Mouse (Mus musculus) megakaryocyte, adult 5-6 weeks (primary cell): ENCODE results near the gene Adgrd1. TPM values are rescaled to one million over a fixed set of nuclear protein-coding genes. Genes with fewer than 3 reads are reported as not detected.

Experiments used
- ATAC-seq: 2 replicates; pipeline ENCODE4 v1.8.0; 2016; ENCODE audit warnings: mild to moderate bottlenecking, inconsistent platforms; ENCODE audit not compliant: poor library complexity, severe bottlenecking
- total RNA-seq, 2 experiments: library from RNA; stranded (forward) in 1 of 2; stranded (reverse) in 1 of 2; fragments of 153-499, 151-499 nt in 1 of 2; fragments of 221-1000, 200-1000 nt in 1 of 2; gene quantifications; 2 replicates each; pipeline versions ENCODE4 v1.2.3 to v1.2.4; 2015 to 2017

Gene Adgrd1
- total RNA-seq, 2 experiments from 2014 or later = not detected

- no peak for ATAC-seq
These were observed 92.5 kb downstream of the Adgrd1 start for GRCm38 (mm10) chr5:129189071-129189470.

- no peak for ATAC-seq
These were observed 93.5 kb downstream of the Adgrd1 start for GRCm38 (mm10) chr5:129190077-129190476.

- ATAC-seq = no peak
These were observed 100.0 kb downstream of the Adgrd1 start for GRCm38 (mm10) chr5:129196501-129196900.

GRCm38 (mm10) chr5:129196971-129197519 lies 100.5 kb downstream of the Adgrd1 start:
- ATAC-seq = no peak

DNA sequence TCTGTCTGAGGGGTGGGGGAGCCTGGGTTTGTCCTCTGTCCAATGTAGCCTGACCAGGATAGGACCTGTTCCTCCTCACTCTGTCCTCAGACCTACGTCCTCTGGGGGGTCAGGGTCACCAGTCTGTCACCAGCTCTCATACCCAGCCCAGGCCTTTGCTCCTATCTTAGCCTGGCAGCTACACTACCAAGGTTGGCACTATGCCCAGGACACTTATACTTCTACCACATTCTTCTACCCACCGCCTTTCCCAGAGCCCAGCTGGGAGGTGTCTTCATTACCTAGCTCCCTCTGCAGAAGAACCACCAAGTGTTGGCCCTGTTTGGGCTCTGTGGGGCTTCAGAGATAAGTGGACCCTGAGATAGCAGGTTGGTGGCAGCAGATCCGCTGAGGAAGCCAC lies 103.6 kb downstream of the Adgrd1 start:
- ATAC-seq = peak; percentile 24

DNA sequence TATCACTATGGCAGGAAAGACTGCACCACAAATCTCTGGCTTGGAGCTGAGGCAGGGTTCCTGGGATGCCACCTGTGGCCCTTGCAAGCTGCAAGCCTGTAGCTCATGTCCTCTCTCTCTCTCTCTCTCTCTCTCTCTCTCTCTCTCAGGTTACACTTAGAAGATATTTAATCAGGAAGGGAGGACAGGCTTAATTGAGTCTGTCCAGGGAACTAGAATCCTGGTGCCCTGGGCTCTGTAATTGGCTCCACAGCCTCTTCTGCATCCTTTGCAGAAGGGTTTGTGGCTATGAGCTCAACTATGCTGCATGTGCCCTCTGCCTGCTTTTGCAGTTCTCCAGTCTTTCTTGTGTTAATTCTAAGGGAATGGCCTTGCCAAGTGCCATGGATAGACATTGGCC lies 111.7 kb downstream of the Adgrd1 start:
- no peak for ATAC-seq

DNA sequence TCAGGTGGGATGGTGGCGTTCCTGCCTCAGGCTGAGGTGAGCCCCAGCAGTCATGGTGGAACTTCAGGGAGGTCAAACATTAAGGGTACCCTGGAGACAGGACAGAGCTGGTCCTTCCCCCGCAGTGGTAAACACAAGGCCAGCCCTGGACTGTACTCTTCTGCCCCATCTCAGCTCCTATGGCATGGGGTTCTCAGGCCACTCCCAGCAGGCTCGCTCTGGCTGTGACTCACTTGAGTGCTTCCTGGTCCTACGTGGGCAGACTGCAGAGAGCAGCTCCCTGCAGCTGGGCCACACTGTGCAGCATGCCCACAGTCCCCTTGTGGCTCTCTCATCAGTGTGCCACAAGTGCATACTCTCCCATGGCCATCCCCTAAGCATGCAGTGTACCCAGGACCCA lies 112.3 kb downstream of the Adgrd1 start:
- no peak for ATAC-seq

DNA sequence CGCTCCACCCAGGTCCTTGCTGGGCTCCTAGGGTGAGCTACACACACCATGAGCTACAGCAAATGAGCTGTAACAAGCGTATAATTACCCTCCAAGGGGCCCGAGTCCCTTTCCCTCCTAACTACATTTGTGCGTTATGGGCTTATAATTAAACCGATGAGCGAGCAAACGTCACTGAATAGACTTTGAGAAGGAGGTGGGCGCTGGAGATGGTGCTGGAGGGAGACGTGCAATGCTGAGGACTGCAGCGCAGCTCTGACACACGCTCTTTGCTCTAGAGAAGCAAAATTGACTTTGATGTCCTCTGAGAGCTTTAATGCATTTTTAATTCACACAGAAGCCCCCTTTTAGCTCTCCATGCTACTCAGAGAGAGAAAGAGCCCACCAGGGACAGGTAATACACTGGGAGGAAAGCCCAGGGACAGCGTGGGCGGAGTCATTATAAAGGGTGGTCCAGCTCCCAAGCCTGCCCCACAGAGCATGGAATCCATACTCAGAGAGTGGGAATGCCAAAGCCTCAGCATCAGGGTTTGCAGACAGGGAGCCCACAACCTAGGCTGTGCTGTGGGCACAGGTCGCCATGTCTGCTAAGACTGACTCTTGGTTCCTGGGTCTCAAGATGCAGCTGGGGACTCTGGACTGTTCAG lies 115.0 kb downstream of the Adgrd1 start:
- no peak for ATAC-seq

DNA sequence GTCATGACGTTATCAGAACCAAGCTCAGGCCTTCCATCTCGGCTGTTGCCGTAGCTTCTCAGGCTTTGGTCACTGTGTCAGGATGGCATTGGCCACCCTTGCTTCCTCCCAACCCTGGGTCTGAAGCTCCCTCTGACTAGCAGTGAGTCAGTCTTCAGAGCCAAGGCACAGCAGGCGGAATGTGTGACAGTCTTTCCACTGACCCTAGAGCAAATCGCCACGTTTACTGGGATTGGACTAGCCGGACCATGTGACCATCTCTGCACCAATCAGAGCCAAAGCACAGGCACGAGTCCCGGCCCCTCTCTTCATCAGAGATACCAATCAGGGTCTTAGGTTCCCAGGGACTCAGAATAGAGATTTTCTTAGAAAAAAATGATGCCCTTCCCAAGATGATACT lies 117.5 kb downstream of the Adgrd1 start:
- no peak for ATAC-seq

DNA sequence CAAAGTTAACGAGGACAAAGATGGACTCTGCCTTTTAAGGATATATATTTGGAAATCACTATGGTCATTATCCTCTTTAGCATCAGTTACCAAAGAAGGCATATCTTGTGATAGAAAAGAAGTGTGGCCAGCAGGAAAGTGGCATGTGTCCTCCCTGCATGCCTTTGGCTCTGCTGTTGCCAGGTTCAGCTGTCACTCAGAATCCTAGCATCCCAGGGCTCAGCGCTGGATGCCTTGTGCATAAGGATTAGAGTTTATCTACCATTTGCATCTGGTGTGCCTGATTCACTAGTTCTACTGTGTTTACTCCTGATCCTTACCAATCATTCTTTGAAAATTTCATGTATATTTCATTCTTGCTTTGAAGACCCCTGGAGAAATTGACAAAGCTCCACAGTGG lies 119.5 kb downstream of the Adgrd1 start:
- no peak for ATAC-seq

DNA sequence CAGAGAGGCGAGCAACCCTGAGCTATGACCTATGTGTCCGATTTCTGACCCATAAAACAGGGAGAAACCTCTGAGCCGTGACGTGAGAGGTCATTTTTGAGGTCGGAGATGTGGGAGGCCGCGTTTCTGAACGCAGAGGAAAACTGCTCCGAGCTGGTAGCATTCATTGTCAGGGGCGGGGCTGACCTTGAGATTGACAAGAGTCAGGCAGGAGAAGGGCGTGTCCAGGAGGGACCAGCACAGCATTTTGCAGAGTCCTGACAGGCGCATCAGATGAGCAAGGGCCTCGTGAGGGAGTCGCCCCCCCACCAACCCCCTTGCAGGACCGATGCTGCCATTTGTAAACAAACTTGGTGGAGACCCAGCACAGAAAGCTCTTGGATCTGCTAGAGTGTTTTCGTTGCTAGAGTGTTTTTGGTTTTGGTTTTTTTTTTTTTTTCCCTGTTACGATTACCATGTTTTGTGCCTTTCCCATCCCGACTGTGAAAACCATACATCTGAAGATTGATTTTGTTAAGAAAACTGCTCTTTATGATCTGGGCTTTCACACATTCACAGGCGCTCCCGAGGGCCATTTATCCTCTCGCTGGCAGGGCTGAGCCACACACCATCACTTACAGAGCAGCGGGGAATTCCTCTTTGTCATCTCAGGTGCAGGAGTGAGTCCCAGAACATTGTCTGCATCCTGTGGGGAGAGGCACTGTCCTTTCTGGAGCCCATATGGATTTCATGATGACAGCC lies 121.1 kb downstream of the Adgrd1 start:
- no peak for ATAC-seq

GRCm38 (mm10) chr5:129218222-129218505 lies 121.6 kb downstream of the Adgrd1 start:
- ATAC-seq = no peak

GRCm38 (mm10) chr5:129218537-129218981 lies 122.0 kb downstream of the Adgrd1 start:
- ATAC-seq = no peak

DNA sequence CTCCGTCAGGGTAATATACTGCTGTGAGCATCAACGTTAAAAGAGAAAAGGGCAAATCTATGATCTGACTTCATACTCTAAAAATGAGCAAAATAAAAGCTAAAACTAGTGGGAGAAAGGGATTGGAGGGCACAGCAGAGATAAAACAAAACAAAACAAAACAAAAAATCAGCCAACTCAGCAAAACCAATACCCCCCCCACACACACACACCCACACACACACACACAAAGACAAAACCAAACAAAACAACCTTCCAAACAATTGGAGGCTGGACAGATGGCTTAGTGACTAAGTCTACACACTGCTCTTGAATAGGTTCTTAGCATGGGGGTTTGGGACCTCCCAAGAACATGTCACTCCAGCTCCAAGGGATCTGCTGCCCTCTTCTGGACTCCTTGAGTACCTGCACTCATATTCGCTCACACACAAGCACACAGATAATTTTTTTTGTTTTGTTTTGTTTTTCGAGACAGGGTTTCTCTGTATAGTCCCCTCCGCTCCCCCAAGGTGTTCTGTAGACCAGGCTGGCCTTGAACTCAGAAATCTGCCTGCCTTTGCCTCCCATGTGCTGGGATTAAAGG lies 122.7 kb downstream of the Adgrd1 start:
- no peak for ATAC-seq

DNA sequence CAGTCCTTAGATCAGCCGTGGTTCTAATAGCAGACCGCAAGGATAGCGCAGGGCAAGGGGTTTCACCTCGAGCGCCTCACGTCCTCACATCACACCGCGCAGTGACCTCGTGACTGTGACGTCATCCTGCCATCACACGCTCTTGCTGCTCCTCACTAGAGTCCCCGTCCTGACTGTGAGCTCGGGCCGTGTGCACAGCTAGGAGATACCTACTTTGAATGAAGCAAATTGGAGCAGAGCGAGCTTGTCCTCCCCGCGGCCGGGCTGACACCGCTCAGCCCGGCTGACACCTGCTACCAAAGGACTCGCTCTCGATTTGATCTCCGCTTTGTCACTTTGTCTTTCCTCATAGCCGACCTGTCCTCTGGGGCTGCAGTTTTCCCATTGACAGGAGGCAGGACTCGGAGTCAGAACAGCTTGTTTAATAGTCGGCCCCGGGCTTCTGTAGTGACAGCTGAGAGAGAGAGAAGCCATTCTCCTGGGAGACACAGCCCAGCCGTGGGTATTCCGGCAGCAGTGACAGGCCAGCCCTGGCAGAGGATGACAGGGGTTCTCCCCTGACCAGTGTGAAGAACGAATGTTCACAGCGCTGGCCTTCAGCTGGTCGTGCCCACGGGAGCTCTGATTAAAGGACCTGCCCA lies 129.4 kb downstream of the Adgrd1 start:
- no peak for ATAC-seq

DNA sequence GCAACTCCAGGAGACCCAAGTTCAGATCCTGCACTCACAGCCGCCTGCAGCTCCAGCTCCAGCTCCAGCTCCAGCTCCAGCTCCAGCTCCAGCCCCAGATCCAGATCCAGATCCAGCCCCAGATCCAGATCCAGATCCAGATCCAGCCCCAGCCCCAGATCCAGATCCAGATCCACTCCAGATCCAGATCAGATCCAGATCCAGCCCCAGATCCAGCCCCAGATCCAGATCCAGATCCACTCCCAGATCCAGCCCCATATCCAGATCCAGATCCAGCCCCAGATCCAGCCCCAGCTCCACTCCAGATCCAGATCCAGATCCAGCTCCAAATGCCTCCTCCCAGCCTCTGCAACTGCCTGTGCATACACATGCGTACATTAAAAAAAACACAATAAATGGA lies 131.6 kb downstream of the Adgrd1 start:
- no peak for ATAC-seq

DNA sequence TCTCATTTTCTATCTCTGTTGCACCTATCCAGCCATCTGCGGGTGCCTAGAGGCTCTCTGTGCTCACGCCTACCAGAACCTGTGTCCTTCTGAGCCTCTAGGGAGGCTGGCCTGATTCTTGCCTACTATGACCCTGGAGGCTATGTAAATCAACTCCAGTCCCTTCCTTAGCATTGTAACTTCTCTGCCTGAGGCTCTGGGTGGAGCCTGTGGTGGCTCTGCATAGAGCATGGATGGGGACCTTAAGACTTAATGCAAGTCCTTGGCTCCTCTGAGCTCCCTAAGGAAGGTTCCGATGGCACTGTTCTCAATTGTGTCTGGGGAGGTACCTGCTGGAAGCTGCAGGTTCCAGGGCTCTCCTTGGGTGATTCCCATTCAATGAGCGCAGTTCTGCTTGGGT lies 136.8 kb downstream of the Adgrd1 start:
- no peak for ATAC-seq

GRCm38 (mm10) chr5:129233881-129234432 lies 137.4 kb downstream of the Adgrd1 start:
- ATAC-seq = no peak

DNA sequence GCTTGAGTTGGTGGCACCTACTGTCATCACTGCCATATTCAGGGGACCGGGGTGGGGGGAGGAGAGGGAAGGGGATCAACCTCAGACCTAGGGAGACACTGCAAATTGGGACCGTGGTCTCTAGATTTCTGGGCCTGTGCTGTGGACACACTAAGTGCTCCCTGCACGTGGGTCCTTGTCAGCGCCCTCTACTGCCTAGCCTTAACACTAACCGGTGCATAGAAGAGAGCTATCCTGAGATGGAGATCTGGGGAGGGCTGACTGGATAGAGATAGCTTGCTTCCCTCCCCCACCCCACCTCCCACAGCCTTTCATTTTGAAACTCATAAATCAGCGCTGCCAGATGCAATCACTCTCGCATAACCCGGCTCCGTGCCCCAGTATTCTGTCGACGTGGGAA lies 139.8 kb downstream of the Adgrd1 start:
- no peak for ATAC-seq

DNA sequence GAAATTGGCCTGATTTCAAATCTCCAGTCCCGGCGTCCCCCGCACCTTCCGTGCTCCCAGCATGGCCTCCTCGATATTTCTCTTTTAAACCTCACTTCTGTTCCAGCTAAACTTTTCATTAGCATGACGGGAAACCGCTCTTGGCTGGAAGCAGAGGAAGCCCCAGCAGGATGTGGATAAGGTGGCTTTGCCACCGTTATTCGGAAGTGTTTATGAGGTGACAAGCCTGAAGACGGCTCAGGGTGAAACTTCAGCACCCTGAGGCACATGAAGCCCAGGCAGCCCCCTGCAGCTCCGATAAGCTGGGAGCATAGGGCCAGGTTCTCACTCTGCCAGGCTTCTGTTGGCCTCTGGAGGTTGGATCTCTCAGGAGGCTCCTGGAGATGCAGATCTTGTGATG lies 145.3 kb downstream of the Adgrd1 start:
- ATAC-seq = no peak

- ATAC-seq = no peak
These were observed 145.7 kb downstream of the Adgrd1 start for GRCm38 (mm10) chr5:129242265-129242664.
